Mouse (Mus musculus) E14TG2a.4 (cell line): ENCODE results near the gene Trim2.

ENCODE experiments used
- CTCF ChIP-seq: conservative IDR thresholded peaks from 2 replicates; pipeline ENCODE4 v1.5.1; 2014; ENCODE audit warnings: low read length
- NANOG ChIP-seq: IDR thresholded peaks from 2 replicates; pipeline ENCODE4 v1.6.1; 2014; ENCODE audit warnings: borderline replicate concordance, low read length, mixed read lengths
- POU5F1 ChIP-seq: IDR thresholded peaks from 2 replicates; pipeline ENCODE4 v1.6.1; 2014; ENCODE audit warnings: low read length, borderline replicate concordance

DNA sequence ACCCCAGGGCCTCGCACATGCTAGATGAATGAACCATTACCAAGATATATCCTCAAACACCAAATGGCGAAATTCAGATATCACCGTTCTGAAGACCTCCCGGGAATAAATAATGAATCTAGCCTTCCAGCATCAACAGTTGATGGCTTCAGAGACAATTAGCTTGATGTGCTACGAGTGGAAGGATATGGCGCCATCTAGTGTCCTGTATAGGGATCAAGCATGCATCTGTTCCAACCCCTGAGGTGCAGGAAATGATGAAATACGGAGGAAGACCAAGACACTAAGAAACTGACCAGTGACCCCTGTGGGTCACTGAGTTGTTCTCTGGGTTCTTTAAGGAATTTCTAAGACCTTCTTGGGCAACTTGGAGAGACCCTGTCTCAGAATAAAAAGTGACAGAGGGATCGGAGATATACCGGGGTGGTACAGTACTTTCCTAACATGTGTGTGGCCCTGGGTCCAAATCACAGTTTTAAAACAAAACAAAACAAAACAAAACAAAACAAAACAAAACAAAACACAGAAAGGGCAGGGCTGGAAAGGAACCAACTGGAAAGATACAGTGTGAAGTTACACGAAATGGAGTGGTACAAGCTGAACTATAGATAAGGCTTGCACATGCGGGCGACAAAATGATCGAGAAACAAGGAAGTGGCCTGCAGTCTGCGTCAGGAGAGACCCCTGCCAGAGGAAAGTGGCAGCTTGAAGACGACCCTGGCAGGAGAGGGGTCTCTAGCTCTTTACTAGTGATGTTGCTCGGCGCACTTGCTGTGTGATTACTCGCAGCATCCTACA lies 6.5 kb upstream of the Trim2 start:
- peak; percentile 80 for TF ChIP-seq CTCF
- TF ChIP-seq POU5F1, result no peak
- no peak for TF ChIP-seq NANOG
